Mouse (Mus musculus): ENCODE measurements around the gene Plpp4. TPM values are rescaled to one million over a fixed set of nuclear protein-coding genes. Genes with fewer than 3 reads are reported as not detected.

Gene Plpp4
- not detected for total RNA-seq (2021)
- long read RNA-seq, experiment 1: 0 reads
- long read RNA-seq, experiment 2: 0 reads

- peak; percentile 41 to 48 for DNase-seq
- intact Hi-C loops (cut with DNase I): loop anchor here (10.0 kb wide), 1 partner anchor 1228 kb away; no protein-coding TSS in a partner anchor
These were observed at the start of gene Plpp4 for GRCm38 (mm10) chr7:129256621-129257373. TSS of gene Plpp4 (plus strand) at chr7:129257031.

GRCm38 (mm10) chr7:129215926-129216543 is 40.8 kb upstream of the Plpp4 start:
- DNase-seq: no peak
- intact Hi-C loops (cut with DNase I): no loop called here

- no peak for DNase-seq
- intact Hi-C loops (cut with DNase I): no loop called here
These were observed 40.2 kb upstream of the Plpp4 start for GRCm38 (mm10) chr7:129216547-129217195.

- intact Hi-C loops (cut with DNase I): no loop called here
- no peak for DNase-seq
These were observed 35.9 kb upstream of the Plpp4 start for GRCm38 (mm10) chr7:129220948-129221347.

GRCm38 (mm10) chr7:129221649-129222048 is 35.2 kb upstream of the Plpp4 start:
- DNase-seq: no peak
- intact Hi-C loops (cut with DNase I): no loop called here

GRCm38 (mm10) chr7:129235410-129235809 is 21.4 kb upstream of the Plpp4 start:
- intact Hi-C loops (cut with DNase I): loop anchor here (2.0 to 5.0 kb wide), 2 partner anchors 71 to 272 kb away; no protein-coding TSS in a partner anchor
- DNase-seq: peak in 1 of 2 experiments; percentile 31

GRCm38 (mm10) chr7:129235995-129236394 is 20.8 kb upstream of the Plpp4 start:
- intact Hi-C loops (cut with DNase I): loop anchor here (2.0 to 5.0 kb wide), 2 partner anchors 71 to 271 kb away; no protein-coding TSS in a partner anchor

GRCm38 (mm10) chr7:129250981-129251380 is 5.8 kb upstream of the Plpp4 start:
- intact Hi-C loops (cut with DNase I): loop anchor here (10.0 kb wide), 1 partner anchor 1234 kb away; no protein-coding TSS in a partner anchor

More at GRCm38 (mm10) chr7:129235995-129236394, 20.8 kb upstream of the Plpp4 start:
- DNase-seq: no peak

GRCm38 (mm10) chr7:129253406-129253805 is 3.4 kb upstream of the Plpp4 start:
- no peak for DNase-seq
- intact Hi-C loops (cut with DNase I): loop anchor here (10.0 kb wide), 1 partner anchor 1231 kb away; no protein-coding TSS in a partner anchor

More at GRCm38 (mm10) chr7:129250981-129251380, 5.8 kb upstream of the Plpp4 start:
- DNase-seq: no peak

- intact Hi-C loops (cut with DNase I): loop anchor here (10.0 kb wide), 1 partner anchor 1231 kb away; no protein-coding TSS in a partner anchor
- DNase-seq: no peak
These were observed 2.7 kb upstream of the Plpp4 start for GRCm38 (mm10) chr7:129254126-129254525.

- DNase-seq: no peak
- intact Hi-C loops (cut with DNase I): loop anchor here (10.0 kb wide), 1 partner anchor 1229 kb away; no protein-coding TSS in a partner anchor
These were observed 1.4 kb upstream of the Plpp4 start for GRCm38 (mm10) chr7:129255406-129255805.

GRCm38 (mm10) chr7:129257374-129258018 is 665 bp downstream of the Plpp4 start:
- intact Hi-C loops (cut with DNase I): loop anchor here (10.0 kb wide), 1 partner anchor 1227 kb away; no protein-coding TSS in a partner anchor
- no peak for DNase-seq

GRCm38 (mm10) chr7:129258331-129258730 is 1.5 kb downstream of the Plpp4 start:
- DNase-seq: no peak
- intact Hi-C loops (cut with DNase I): loop anchor here (10.0 kb wide), 1 partner anchor 1226 kb away; no protein-coding TSS in a partner anchor

GRCm38 (mm10) chr7:129259195-129259594 is 2.4 kb downstream of the Plpp4 start:
- intact Hi-C loops (cut with DNase I): loop anchor here (10.0 kb wide), 1 partner anchor 1226 kb away; no protein-coding TSS in a partner anchor

GRCm38 (mm10) chr7:129273867-129274266 is 17.0 kb downstream of the Plpp4 start:
- DNase-seq: no peak
- intact Hi-C loops (cut with DNase I): no loop called here

More at GRCm38 (mm10) chr7:129259195-129259594, 2.4 kb downstream of the Plpp4 start:
- no peak for DNase-seq

GRCm38 (mm10) chr7:129274726-129275125 is 17.9 kb downstream of the Plpp4 start:
- DNase-seq: no peak
- intact Hi-C loops (cut with DNase I): no loop called here

GRCm38 (mm10) chr7:129277751-129278150 is 20.9 kb downstream of the Plpp4 start:
- intact Hi-C loops (cut with DNase I): no loop called here
- no peak for DNase-seq

GRCm38 (mm10) chr7:129278801-129279200 is 22.0 kb downstream of the Plpp4 start:
- intact Hi-C loops (cut with DNase I): no loop called here
- DNase-seq: no peak

- intact Hi-C loops (cut with DNase I): no loop called here
- DNase-seq: no peak
These were observed 22.4 kb downstream of the Plpp4 start for GRCm38 (mm10) chr7:129279261-129279660.

GRCm38 (mm10) chr7:129281966-129282365 is 25.1 kb downstream of the Plpp4 start:
- intact Hi-C loops (cut with DNase I): no loop called here

More at GRCm38 (mm10) chr7:129281966-129282365, 25.1 kb downstream of the Plpp4 start:
- no peak for DNase-seq

All from heart, postnatal 14 days (tissue).